Mouse (Mus musculus) lung, adult 2 months (tissue): Measurements from ENCODE around the gene Isca1.

Experiments
- CTCF ChIP-seq: fragments of 200-500 bp; IDR thresholded peaks from 2 replicates; pipeline ENCODE4 v1.5.1; 2011; ENCODE audit warnings: mild to moderate bottlenecking, low read length, control low read depth; ENCODE audit not compliant: insufficient read depth
- POLR2A ChIP-seq: fragments of 200-500 bp; IDR thresholded peaks from 2 replicates; pipeline ENCODE4 v1.6.1; 2011; ENCODE audit warnings: low read depth, mild to moderate bottlenecking, control low read depth, low read length, borderline replicate concordance; ENCODE audit errors: extremely low read depth

DNA sequence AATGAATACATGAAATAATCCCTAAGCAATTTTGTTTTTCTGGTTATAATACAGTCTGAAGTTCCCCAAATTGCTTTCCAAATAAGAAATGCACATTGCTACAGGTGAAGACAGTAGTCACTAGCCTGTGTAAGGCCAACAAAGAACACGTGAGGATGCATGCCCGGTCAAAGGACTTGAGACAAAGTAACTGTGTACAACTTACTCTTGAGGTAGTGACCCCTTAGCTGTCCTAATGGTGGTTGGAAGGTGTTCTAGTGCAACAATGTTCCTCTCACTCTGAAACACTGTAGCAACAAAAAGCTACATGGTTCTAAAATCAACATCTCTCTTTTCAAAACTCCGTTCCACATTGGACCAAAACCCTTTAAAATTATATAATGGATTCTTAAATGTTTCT lies 42.0 kb upstream of the Isca1 start:
- no peak for TF ChIP-seq POLR2A
- TF ChIP-seq CTCF: no peak
